24 mouse cellular contexts compared by ENCODE assay signal in the genomic region with DNA sequence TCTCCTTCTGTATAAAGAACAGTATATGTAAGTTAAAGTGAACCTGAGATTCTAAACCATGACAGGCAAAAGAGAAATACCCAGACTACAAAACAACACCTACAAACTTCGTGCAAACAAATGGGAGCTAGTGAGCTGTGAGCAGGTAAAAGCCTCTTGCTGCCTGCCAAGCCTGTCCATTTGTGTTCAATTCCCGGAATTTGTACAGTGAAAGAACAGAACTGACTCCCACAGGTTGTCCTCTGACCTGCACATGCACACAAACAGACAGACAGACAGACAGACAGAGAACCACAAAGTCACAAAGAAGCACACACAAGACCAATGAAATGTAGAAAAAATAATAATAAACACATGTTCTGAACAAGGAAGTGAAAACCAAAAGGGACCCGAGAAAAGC. TPM values are rescaled to one million over a fixed set of nuclear protein-coding genes. Genes with fewer than 3 reads are reported as not detected.
"Had no signal": no experiment of that assay in that cellular context is flagged by ENCODE, and none has a peak within 500 bp of the region (broad histone marks: within the 10 kb centered on the region; RNA-seq: fewer than 3 reads in every experiment).

No protein-coding gene starts in this region.

- H3K4me1 ChIP-seq: lung, embryonic 15.5 days; midbrain, embryonic 13.5 days; midbrain, embryonic 15.5 days; neural tube, embryonic 12.5 days had no signal

- H3K4me3 ChIP-seq: lung, embryonic 15.5 days; megakaryocyte, embryonic 14.5 days; midbrain, embryonic 13.5 days; midbrain, embryonic 15.5 days; neural tube, embryonic 12.5 days had no signal

- DNase-seq: lung, adult 2 months; lung, postnatal 14 days; lung, postnatal 36 days; retina, postnatal 1 day; right cerebral cortex, adult 18-20 months; right cerebral cortex, postnatal 25 days; right cerebral cortex, postnatal 4 days; spleen, adult 18-20 months; thymus, adult 18-20 months; thymus, postnatal 14 days; thymus, postnatal 36 days had no signal

- H3K9me3 ChIP-seq: lung, embryonic 15.5 days; megakaryocyte, embryonic 14.5 days; midbrain, embryonic 13.5 days; midbrain, embryonic 15.5 days; neural tube, embryonic 12.5 days had no signal

- H3K9ac ChIP-seq: lung, embryonic 15.5 days; midbrain, embryonic 13.5 days; midbrain, embryonic 15.5 days; neural tube, embryonic 12.5 days had no signal

- ATAC-seq: lung, postnatal 0 days; midbrain, embryonic 13.5 days; midbrain, embryonic 15.5 days had no signal

- H3K27ac ChIP-seq: lung, embryonic 15.5 days; macrophage; midbrain, embryonic 13.5 days; midbrain, embryonic 15.5 days; neural tube, embryonic 12.5 days had no signal

- H3K27me3 ChIP-seq: lung, embryonic 15.5 days; megakaryocyte, embryonic 14.5 days; midbrain, embryonic 13.5 days; midbrain, embryonic 15.5 days; neural tube, embryonic 12.5 days had no signal

- H3K4me2 ChIP-seq: lung, embryonic 15.5 days; midbrain, embryonic 11.5 days; midbrain, embryonic 13.5 days; midbrain, embryonic 15.5 days; neural tube, embryonic 12.5 days had no signal

RNA-seq across cellular contexts. Expression of a gene that starts 49.0 kb away (rescaled TPM):
- total RNA-seq: megakaryocyte progenitor cell, adult 5-6 weeks; monocyte, adult 5-6 weeks; neutrophil, adult 5-6 weeks had no signal
- polyA plus RNA-seq: lung, adult 2 months; macrophage; small intestine, adult 2 months; stomach, embryonic 14.5 days had no signal
